Mouse (Mus musculus) neural tube, embryonic 15.5 days (tissue): ENCODE data around the gene Naa25. TPM values are rescaled to one million over a fixed set of nuclear protein-coding genes. Genes with fewer than 3 reads are reported as not detected.

ENCODE experiments used
- ATAC-seq: fragments of 200-750 bp; cut with Nextera tagmentation; 2 replicates; pipeline ENCODE4 v1.8.0; 2017; ENCODE audit warnings: mild to moderate bottlenecking, moderate TSS enrichment, moderate library complexity; ENCODE audit not compliant: low FRiP score
- H3K27ac ChIP-seq: fragments of 300-500 bp; sonication (generic); replicated peaks from 2 replicates; pipeline ENCODE4 v1.5.1; 2015; ENCODE audit warnings: mild to moderate bottlenecking, inconsistent platforms
- H3K27me3 ChIP-seq: fragments of 300-500 bp; sonication (generic); replicated peaks from 2 replicates; pipeline ENCODE4 v1.6.1; 2015; ENCODE audit warnings: inconsistent platforms
- H3K36me3 ChIP-seq: fragments of 300-500 bp; sonication (generic); 2 replicates; pipeline ENCODE4 v1.6.1; 2015; ENCODE audit warnings: inconsistent platforms
- H3K4me1 ChIP-seq: fragments of 300-500 bp; sonication (generic); 2 replicates; pipeline ENCODE4 v1.6.1; 2015; ENCODE audit warnings: inconsistent platforms
- H3K4me2 ChIP-seq: fragments of 300-500 bp; sonication (generic); 2 replicates; pipeline ENCODE4 v1.6.1; 2015; ENCODE audit warnings: inconsistent platforms, mild to moderate bottlenecking, moderate library complexity
- H3K4me3 ChIP-seq: fragments of 300-500 bp; sonication (generic); replicated peaks from 2 replicates; pipeline ENCODE4 v1.5.1; 2015; ENCODE audit warnings: mild to moderate bottlenecking, inconsistent platforms
- H3K9ac ChIP-seq: fragments of 300-500 bp; sonication (generic); replicated peaks from 2 replicates; pipeline ENCODE4 v1.6.1; 2015; ENCODE audit warnings: mild to moderate bottlenecking, inconsistent platforms
- H3K9me3 ChIP-seq: fragments of 300-500 bp; sonication (generic); replicated peaks from 2 replicates; pipeline ENCODE4 v1.6.1; 2016; ENCODE audit warnings: inconsistent platforms
- WGBS: fragments of 180-500 bp; shearing (Covaris S2); methylation state at CpG from one replicate; pipeline ENCODE4 v1.1.7; 2015; ENCODE audit warnings: mixed read lengths; 5-methylcytosine and 5-hydroxymethylcytosine counted together
- polyA plus RNA-seq: library from polyadenylated mRNA; unstranded; fragments of >200 nt; fragmentation: Nextera tagmentation; extraction: Ambion mirVana; gene quantifications from 2 replicates; pipeline ENCODE4 v1.2.1, GENCODE M21; 2015

Naa25 gene
- polyA plus RNA-seq, 1 experiment from 2014 or later, result 56.6 TPM

DNA sequence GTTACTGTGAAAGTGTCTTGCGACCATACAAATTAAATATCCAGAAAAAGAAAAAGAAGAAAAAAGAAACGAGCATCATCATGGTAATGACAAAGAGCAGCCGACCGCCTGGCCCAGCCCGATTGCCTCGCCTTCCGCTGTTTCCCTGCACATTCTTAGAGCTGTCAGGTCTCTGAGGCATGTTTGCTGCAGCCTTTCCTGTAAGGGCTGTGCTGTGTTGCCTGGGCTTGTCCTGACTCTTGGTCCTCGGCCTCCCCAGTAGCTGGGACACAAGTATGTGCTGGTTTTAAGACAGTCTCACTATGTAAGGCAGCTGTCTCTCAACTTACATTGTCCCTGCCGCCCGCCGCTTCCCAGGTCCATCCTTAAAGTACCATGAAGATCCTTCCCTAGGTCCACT lies 41.0 kb downstream of the Naa25 start:
- H3K4me2 ChIP-seq, result no peak overlapping the region
- no peak overlapping the region for H3K4me3 ChIP-seq
- no peak overlapping the region for H3K27ac ChIP-seq
- H3K4me1 ChIP-seq, result no peaks in the 10 kb centered on the region
- H3K27me3 ChIP-seq, result no peaks in the 10 kb centered on the region
- no peak for ATAC-seq
- H3K9me3 ChIP-seq, result no peaks in the 10 kb centered on the region
- WGBS, result 94% methylated on average over 11 of the region's 11 CpGs
- H3K36me3 ChIP-seq, result peaks cover 84% of the 10 kb centered on the region
- H3K9ac ChIP-seq, result no peak overlapping the region

GRCm38 (mm10) chr5:121443548-121443947 lies 45.8 kb downstream of the Naa25 start:
- Histone ChIP-seq H3K4me3 (no peak overlapping the region), H3K9me3 (no peaks in the 10 kb centered on the region), H3K27me3 (no peaks in the 10 kb centered on the region), H3K4me1 (no peaks in the 10 kb centered on the region), H3K9ac (no peak overlapping the region), H3K27ac (no peak overlapping the region), H3K36me3 (peaks cover 82% of the 10 kb centered on the region), H3K4me2 (no peak overlapping the region)
- 92% methylated on average over 3 of the region's 3 CpGs for WGBS
- no peak for ATAC-seq

DNA sequence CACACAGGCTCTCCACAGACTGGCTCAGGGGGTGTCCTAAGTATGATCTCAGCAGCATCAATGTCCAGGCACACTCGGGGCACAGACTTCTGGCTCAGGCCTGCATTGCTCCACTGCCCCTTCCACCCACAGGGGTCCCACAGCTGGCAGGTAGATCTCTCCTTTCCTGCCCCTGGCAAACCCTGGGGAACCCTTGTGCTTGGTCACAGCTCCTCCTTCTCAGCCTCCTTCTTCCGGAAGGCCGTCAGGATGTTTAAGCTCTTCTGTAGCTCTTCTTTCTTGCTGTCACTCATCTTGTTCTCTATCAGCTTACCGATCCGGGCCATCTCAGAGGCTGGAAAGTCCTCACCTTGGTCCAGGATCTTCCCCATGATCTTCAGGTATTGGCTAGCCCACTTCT lies 47.1 kb downstream of the Naa25 start:
- Histone ChIP-seq H3K9ac (no peak overlapping the region), H3K4me2 (no peak overlapping the region), H3K27me3 (no peaks in the 10 kb centered on the region), H3K27ac (no peak overlapping the region), H3K9me3 (no peaks in the 10 kb centered on the region), H3K4me1 (peaks cover 6% of the 10 kb centered on the region; the same call in 1 of the 2 replicates), H3K4me3 (no peak overlapping the region), H3K36me3 (peaks cover 82% of the 10 kb centered on the region)
- ATAC-seq, result no peak
- WGBS, result 95% methylated on average over 5 of the region's 5 CpGs

DNA sequence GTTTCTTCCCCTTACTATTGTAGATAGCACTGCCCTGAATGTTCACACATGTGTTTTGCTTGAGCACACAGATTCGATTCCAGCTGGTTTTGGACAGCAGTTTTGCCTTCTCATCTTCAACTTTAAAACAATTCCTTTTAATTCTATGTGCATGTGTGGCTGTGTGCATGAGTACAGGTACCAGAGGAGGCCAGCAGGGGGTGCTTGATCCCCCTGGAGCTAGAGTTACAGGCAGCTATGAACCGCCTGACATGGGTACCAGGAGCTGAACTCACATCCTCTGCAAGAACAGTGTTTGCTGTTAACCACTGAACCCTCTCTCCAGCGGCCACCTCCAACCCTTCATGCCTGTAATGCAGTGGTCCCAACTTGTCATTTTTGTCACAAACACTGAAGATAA lies 50.7 kb downstream of the Naa25 start:
- H3K27ac ChIP-seq, result no peak overlapping the region
- H3K9ac ChIP-seq, result no peak overlapping the region
- H3K4me3 ChIP-seq, result no peak overlapping the region
- peaks cover 29% of the 10 kb centered on the region for H3K4me1 ChIP-seq
- no peaks in the 10 kb centered on the region for H3K27me3 ChIP-seq
- no peaks in the 10 kb centered on the region for H3K9me3 ChIP-seq
- WGBS, result 99% methylated on average over 3 of the region's 3 CpGs
- H3K4me2 ChIP-seq, result no peak overlapping the region
- no peak for ATAC-seq
- peaks cover 61% of the 10 kb centered on the region for H3K36me3 ChIP-seq

DNA sequence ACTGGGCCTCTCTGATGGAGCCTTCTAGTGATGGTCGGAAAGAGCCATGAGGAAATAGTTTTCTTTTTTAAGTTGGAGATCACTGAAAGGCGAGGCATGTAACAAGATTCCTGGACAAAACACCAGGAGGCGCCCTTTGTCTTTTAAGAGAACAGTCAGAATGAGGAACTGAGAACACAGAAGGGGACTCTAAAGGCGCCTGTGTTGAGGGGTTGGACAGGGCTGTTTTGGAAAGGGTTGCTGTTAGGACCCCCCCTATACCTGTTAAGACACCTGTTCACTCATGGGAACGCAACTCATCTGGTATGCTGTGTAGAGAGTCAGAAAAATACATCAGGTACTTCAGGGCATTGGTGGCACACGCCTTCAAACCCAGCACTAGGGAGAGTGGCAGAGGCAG lies 52.2 kb downstream of the Naa25 start:
- WGBS, result 75% methylated on average over 6 of the region's 6 CpGs
- Histone ChIP-seq H3K27me3 (no peaks in the 10 kb centered on the region), H3K27ac (no peak overlapping the region), H3K4me2 (0 out of 2 replicates have a peak overlapping the region, but pooled peaks have one; percentile 81), H3K9me3 (no peaks in the 10 kb centered on the region), H3K4me1 (peaks cover 38% of the 10 kb centered on the region), H3K36me3 (peaks cover 46% of the 10 kb centered on the region), H3K9ac (no peak overlapping the region), H3K4me3 (no peak overlapping the region)
- no peak for ATAC-seq

GRCm38 (mm10) chr5:121450476-121450875 lies 52.7 kb downstream of the Naa25 start:
- Histone ChIP-seq H3K4me1 (peaks cover 38% of the 10 kb centered on the region), H3K27me3 (no peaks in the 10 kb centered on the region), H3K36me3 (peaks cover 41% of the 10 kb centered on the region), H3K9ac (no peak overlapping the region), H3K9me3 (no peaks in the 10 kb centered on the region), H3K4me2 (peak overlapping the region; percentile 81), H3K27ac (no peak overlapping the region), H3K4me3 (peak overlapping the region; percentile 91)
- 83% methylated on average over 9 of the region's 9 CpGs for WGBS
- no peak for ATAC-seq

DNA sequence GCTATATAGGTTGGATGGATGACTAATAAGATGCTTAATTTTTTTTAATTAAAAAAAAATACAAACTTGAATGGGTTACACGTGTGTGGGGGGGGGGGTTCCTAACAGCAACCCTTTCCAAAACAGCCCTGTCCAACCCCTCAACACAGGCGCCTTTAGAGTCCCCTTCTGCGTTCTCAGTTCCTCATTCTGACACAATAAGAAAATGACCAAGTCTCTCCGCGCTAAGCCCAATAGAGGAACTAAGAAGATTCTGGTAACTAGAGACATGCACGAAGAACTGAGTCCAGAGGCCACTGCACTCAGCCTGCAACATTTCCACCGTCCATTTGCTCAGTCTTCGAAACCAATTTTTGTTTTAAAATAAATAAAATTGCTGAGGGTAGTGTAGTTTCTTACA lies 53.5 kb downstream of the Naa25 start:
- H3K27me3 ChIP-seq, result no peaks in the 10 kb centered on the region
- peak overlapping the region; percentile 98 for H3K9ac ChIP-seq
- H3K36me3 ChIP-seq, result peaks cover 36% of the 10 kb centered on the region
- ATAC-seq, result no peak
- H3K9me3 ChIP-seq, result no peaks in the 10 kb centered on the region
- 20% methylated on average over 8 of the region's 8 CpGs for WGBS
- H3K4me2 ChIP-seq, result peak overlapping the region; percentile 81
- H3K27ac ChIP-seq, result peak overlapping the region; percentile 98
- peak overlapping the region; percentile 91 for H3K4me3 ChIP-seq
- H3K4me1 ChIP-seq, result peaks cover 38% of the 10 kb centered on the region

DNA sequence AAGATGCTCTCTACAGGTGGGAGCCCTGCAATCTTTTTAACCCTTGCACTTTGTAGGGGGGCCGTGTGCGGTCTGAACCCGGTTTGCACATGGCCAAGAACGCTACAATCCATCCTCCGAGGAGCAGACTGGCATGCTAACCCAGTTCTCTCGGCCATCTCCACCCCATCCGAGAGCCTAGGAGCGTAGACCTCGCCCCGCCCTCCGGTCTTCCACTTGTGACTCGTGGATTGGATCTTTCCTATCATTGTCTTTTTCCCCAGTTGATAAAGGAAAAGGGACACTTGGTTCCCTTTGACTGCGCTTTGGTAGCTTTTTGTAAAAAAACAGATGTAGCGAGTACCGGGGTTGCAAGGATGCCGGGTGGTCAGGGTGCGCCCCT lies 53.9 kb downstream of the Naa25 start, which contains the start of gene Tmem116:
Gene Tmem116, plus strand, starts transcription at position 250 of the 382 bp plus-strand sequence.
- WGBS, result under 1% methylated on average over 17 of the region's 17 CpGs
- H3K27me3 ChIP-seq, result no peaks in the 10 kb centered on the region
- H3K36me3 ChIP-seq, result peaks cover 32% of the 10 kb centered on the region
- H3K4me1 ChIP-seq, result peaks cover 38% of the 10 kb centered on the region
- no peaks in the 10 kb centered on the region for H3K9me3 ChIP-seq
- H3K9ac ChIP-seq, result peak within 1 kb of the TSS; percentile 98
- peak; percentile 43 for ATAC-seq
- H3K27ac ChIP-seq, result peak within 1 kb of the TSS; percentile 98
- H3K4me2 ChIP-seq, result peak within 1 kb of the TSS; percentile 81
- H3K4me3 ChIP-seq, result peak within 1 kb of the TSS; percentile 91

GRCm38 (mm10) chr5:121452026-121452869 lies 54.5 kb downstream of the Naa25 start, which contains the start of gene Erp29:
Erp29 (minus strand) TSS chr5:121452506.
- peak within 1 kb of the TSS; percentile 91 for H3K4me3 ChIP-seq
- peak within 1 kb of the TSS; percentile 98 for H3K9ac ChIP-seq
- H3K4me1 ChIP-seq, result peaks cover 38% of the 10 kb centered on the region
- H3K4me2 ChIP-seq, result peak within 1 kb of the TSS; percentile 81
- no peaks in the 10 kb centered on the region for H3K9me3 ChIP-seq
- ATAC-seq, result peak; percentile 96
- no peaks in the 10 kb centered on the region for H3K27me3 ChIP-seq
- peak within 1 kb of the TSS; percentile 98 for H3K27ac ChIP-seq
- H3K36me3 ChIP-seq, result peaks cover 26% of the 10 kb centered on the region
- WGBS, result 0% methylated on average over 75 of the region's 97 CpGs

DNA sequence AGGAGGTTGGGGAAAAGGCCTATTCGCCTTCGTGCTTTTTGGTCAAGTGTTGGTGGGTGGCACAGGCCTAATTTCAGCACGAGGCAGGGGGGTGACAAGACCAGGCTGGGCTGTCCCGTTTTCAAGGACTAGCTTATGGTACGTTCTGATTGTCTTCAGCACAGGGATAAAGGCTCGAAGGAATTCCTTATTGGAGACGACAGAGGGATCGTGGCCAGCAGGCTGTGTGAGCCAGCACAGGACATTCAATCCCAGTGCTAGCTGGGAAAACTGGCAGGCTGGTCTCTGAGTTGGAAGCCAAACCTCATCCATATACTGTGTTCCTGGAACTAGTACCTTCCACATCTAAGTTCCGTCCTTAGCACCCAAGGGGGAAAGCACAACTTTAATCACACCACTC lies 55.2 kb downstream of the Naa25 start:
- 5% methylated on average over 9 of the region's 9 CpGs for WGBS
- peaks cover 20% of the 10 kb centered on the region for H3K36me3 ChIP-seq
- peak overlapping the region; percentile 81 for H3K4me2 ChIP-seq
- H3K9ac ChIP-seq, result peak overlapping the region; percentile 92
- H3K27ac ChIP-seq, result peak overlapping the region; percentile 98
- ATAC-seq, result peak; percentile 26
- H3K4me1 ChIP-seq, result peaks cover 38% of the 10 kb centered on the region
- no peaks in the 10 kb centered on the region for H3K9me3 ChIP-seq
- no peaks in the 10 kb centered on the region for H3K27me3 ChIP-seq
- peak overlapping the region; percentile 91 for H3K4me3 ChIP-seq

DNA sequence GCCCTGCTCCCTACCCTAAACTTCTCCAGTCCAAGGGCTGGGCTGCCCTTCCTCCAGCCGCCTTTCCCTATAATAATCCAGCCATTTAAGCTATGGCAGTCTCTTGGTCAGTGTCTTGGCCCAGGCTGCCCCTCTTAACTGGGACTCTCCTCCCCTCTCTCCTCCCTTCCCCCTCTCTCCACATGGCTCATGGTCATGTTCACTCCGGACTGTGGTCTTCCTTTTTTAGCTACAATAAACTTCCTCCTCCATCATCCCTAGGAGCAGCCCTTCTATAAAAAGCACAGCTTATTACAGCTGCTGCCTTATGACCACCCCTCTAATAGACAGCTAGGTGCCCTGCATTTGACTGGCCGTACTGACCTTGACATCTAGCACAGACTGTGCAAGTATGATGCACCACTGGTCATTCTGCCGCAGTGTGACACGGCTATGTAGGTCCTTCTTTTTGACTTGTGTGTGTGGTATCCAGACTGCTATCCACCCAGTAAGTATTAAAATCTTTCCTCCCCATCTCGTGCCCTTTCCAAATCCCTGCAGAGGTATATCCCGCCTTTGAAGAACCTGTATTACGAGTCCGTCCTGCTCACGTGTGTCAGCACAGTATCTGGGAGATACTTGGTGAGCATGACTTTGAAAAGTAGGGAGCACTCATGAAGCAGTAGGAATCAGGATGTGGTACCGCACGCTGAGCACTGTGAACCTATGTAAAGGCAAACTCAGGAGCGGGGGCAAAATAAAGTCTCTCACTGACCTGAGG lies 56.2 kb downstream of the Naa25 start:
- H3K4me1 ChIP-seq, result peaks cover 38% of the 10 kb centered on the region
- H3K36me3 ChIP-seq, result peaks cover 10% of the 10 kb centered on the region; the same call in 1 of the 2 replicates
- H3K4me2 ChIP-seq, result peak overlapping the region; percentile 81; the same call in 1 of the 2 replicates
- WGBS, result 93% methylated on average over 13 of the region's 13 CpGs
- no peak for ATAC-seq
- H3K27me3 ChIP-seq, result no peaks in the 10 kb centered on the region
- H3K9ac ChIP-seq, result no peak overlapping the region
- H3K9me3 ChIP-seq, result no peaks in the 10 kb centered on the region
- H3K27ac ChIP-seq, result peak overlapping the region; percentile 98; the same call in 1 of the 2 replicates
- no peak overlapping the region for H3K4me3 ChIP-seq

- Histone ChIP-seq H3K36me3 (peaks cover 5% of the 10 kb centered on the region; the same call in 1 of the 2 replicates), H3K4me1 (peaks cover 36% of the 10 kb centered on the region), H3K9me3 (no peaks in the 10 kb centered on the region), H3K9ac (no peak overlapping the region), H3K4me2 (no peak overlapping the region), H3K4me3 (no peak overlapping the region), H3K27ac (no peak overlapping the region), H3K27me3 (no peaks in the 10 kb centered on the region)
- ATAC-seq, result no peak
- 83% methylated on average over 3 of the region's 3 CpGs for WGBS
Measured at GRCm38 (mm10) chr5:121454503-121454782, 56.7 kb downstream of the Naa25 start.
